Mouse (Mus musculus) neural tube, embryonic 10.5 days (tissue): ENCODE results near the gene Il2rb.

Experiments used
- DNase-seq: peaks from one replicate; pipeline ENCODE4 v3.0.0-alpha.2; 2017; ENCODE audit warnings: low spot score; ENCODE audit errors: extremely low spot score

The Il2rb gene

GRCm38 (mm10) chr15:78481448-78482000 is 13.5 kb downstream of the Il2rb start:
- no peak for DNase-seq

GRCm38 (mm10) chr15:78480991-78481390 is 14.1 kb downstream of the Il2rb start:
- no peak for DNase-seq

GRCm38 (mm10) chr15:78480111-78480510 is 15.0 kb downstream of the Il2rb start:
- no peak for DNase-seq

GRCm38 (mm10) chr15:78479470-78479869 is 15.6 kb downstream of the Il2rb start:
- no peak for DNase-seq

DNA sequence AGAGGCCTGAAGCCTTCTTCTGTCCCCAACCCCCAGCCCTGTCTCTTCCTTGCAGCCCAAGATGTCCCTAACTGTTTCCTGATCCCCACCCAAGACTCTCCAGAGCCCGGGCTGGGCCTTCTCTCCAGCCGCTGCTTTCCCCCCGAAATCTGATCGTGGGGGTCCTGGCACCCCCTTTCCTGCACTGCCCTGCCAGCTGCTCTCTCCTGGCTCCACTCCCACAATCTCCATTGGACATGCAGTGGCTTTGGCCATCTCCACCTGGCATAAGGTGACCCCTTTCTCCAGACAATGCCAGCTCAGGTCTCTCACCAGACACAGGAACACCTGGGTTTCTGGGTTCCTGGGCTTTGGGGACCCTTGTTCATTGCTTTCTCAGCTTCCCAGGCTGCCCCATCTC is 17.0 kb downstream of the Il2rb start:
- no peak for DNase-seq

DNA sequence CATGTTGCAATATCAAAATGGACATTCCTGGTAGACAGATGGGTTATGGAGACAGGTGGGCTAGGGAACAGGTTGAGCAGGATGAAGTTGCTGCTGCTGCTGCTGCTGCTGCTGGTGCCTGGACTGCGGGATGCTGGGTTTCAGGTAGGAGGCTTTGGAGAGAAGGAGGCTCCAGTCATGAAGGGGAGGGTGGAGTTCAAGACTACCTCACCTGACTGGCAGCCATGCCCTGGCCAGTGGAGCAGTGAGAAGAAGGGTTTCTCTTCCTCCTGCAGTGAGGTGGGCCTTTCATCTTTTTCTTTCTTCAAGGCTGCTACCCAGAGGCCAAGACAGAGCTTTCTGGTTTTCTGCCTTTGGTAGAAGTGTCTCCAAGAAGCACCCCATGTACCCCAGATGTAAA is 18.2 kb downstream of the Il2rb start:
- no peak for DNase-seq

DNA sequence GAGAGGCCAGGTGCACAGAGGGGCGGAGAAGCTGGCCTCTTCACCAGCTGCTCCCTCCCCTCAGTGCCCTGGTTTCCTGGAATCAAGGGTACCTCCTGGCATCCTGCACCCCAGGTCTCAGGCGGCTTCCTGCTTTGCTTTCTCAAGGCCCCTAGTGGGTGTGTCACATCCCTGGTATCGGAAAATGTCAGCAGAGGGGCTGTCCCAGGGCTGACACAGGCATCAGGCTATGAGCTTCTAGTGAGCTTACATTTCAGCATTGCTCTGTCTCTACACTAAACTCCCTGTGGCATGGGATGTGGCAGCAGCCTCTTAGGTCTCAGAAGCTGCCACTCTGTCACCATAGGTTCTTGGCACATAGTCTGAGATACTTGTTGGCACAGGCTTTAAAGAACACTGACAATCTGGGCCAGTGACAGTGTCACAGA is 19.5 kb downstream of the Il2rb start:
- DNase-seq: no peak

DNA sequence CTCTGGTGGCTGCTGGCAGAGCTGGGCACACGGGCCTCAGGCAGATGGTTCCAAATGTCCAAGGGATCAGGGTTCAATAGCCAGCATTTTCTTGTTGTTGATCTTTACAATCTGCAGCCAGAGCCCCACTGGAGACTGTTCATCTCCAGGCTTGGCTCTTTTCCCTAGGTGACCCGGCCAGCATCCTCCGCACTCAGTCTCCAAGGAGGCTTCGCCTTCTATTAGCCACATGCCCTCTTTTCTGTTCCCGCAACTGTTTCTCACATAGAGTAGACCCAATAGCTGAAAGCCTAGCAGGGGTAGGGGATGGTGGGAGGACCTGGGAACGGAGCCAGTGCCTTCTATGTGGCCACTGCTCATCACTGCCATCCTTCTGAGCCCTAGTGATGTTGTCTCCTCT is 21.6 kb downstream of the Il2rb start:
- no peak for DNase-seq

DNA sequence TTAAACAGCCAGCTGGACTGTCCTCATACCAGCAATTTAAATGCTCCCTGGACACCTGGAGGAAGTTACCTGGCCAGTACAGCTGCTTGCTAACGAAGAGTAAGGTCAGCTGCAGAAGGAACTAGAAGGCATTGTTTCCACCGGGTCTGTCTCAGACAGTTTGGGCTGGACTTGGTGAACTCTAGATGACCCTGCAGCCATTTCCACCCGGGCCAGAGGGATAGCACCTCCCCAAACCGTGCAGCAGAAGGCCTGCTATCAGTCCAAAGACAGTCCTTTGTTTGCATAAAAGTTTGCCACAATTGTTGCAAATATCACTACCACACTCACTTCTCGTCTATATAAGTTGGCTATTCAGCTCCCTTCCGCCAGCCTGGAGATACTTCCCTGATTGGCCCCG is 23.2 kb downstream of the Il2rb start:
- DNase-seq: no peak

DNA sequence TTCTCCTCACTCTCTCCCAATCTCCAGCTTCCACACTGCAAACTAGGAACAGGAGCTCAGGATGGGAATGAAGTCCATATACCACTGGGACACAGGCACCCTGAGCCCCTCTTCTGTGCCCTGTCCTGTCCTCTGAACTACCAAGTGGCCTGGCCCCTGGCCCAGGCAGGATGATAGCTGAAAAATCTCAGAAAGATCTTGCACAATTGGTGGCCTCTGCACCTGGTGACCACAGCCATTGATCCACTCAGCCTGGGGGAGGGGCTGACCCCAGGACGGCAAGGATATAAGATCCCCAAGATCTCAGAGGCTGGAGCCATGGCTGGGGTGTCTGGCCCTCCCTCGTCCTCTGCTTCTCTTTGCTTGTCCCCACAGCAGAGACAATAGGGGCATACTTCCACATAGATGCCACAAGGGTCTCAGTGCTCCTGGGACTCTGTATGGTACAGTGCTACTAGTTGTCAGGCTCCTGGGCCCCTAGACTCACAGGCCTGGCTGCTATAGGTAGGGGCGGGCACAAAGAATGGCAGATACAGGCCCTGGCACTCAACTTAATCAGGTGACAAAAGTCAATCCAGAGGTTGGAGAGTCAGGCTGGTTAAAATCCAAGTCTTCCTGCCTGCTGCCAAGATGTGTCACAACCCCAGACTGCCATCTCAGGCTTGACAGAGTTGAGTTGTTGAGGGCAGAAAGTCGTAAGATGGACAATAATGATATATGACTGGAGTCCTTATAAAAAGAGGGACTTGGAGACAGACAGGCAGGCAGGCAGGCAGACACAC is 24.4 kb downstream of the Il2rb start:
- DNase-seq: no peak

- no peak for DNase-seq
Measured at GRCm38 (mm10) chr15:78468379-78468937, 26.6 kb downstream of the Il2rb start, which contains the start of gene Tmprss6. Gene Tmprss6, minus strand, starts transcription at chr15:78468634.

GRCm38 (mm10) chr15:78467570-78467969 is 27.5 kb downstream of the Il2rb start:
- no peak for DNase-seq

DNA sequence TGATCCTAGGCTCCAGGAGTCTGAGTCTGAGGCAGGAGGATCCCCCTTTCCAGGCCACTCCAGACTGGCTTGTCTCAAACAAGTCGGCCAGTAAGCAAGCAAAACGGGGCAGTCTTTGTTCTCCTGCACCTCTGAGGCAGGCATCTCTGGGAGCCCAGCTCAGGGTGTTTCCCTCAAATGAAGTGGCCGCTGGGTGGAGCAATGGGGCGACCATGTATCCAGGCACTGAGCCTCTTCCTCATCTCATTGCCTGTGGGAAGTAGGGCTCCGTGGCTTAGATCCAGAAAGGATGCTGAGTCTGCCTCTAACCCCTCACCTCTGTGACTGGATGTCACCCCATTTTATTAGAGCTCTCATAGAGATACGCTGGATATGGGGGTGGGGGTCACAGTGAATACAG is 28.3 kb downstream of the Il2rb start:
- DNase-seq: no peak

- no peak for DNase-seq
Measured at GRCm38 (mm10) chr15:78462981-78463380, 32.1 kb downstream of the Il2rb start.

- DNase-seq: no peak
Measured at GRCm38 (mm10) chr15:78457193-78457592, 37.9 kb downstream of the Il2rb start.

DNA sequence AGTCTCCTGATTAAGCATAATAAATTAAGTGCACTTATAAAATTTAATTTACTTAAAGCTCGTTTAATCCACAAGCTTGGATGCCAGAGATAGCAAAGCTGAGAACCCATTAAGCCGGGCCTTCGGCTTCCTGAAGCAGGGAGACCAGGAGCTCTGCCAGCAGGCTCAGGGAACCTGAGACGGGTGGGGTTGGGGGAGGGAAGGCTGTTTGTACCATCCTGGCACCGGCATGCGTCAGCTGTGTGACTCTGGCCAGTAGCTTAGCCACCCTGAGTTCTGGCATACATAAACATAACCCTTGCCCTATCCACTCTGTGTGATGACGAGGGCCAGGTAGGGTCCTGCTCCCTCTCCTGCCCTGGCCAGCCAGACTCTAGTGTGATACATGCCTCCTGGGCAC is 39.0 kb downstream of the Il2rb start:
- DNase-seq: no peak

DNA sequence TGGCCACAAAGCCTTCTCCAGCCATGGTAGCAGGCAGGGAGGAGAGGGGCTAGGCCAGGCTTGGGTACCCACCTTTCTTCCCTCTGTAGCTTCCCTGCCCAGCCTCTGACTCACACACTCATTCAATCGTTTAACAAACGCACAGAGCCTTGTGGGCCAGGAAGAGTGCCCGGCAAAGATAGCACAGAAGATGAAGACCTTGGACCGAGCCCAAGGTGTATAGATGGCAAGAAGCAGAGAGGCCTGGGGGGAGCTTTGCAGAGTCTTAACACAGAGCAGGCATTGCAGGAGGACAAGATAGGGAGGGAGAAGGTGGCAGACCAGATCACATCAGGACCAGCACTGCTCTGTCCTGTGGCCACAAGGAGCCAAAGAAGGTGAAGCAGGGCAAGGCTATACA is 39.9 kb downstream of the Il2rb start:
- DNase-seq: no peak

- no peak for DNase-seq
Measured at GRCm38 (mm10) chr15:78452929-78453328, 42.1 kb downstream of the Il2rb start.

- DNase-seq: no peak
Measured at GRCm38 (mm10) chr15:78451201-78451600, 43.9 kb downstream of the Il2rb start.

- DNase-seq: no peak
Measured at GRCm38 (mm10) chr15:78450419-78450768, 44.7 kb downstream of the Il2rb start.

DNA sequence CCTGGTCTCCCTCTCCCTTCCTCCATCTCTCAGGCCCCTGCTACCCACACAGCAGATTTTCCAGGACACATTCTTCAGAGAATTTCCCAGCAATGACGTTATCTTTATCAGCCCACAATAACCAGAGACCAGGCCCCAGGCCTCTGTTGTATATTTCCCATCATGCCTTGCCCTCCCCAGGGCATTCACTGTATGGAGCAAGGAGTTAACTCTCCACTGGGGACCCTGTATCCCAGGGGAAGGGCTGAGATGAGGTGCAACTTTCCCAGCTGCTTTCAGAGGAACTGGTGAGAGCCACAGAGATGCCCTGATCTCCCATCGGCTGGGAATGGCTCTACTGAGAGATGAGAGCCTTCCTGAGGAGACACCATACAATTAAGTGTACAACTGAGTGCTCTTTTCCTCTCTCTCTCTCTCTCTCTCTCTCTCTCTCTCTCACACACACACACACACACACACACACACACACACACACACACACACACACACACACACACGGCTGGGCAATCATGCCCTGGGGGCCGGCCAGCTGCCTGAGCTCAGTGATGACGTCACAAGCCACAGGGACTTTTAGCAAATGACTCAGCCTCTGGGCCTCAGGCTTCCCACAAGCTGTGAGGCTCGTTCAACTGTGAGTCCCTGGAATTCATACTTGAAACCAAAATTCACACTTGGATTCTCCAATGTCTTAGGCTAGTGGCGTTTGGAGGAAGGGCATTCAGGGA is 45.2 kb downstream of the Il2rb start:
- no peak for DNase-seq

DNA sequence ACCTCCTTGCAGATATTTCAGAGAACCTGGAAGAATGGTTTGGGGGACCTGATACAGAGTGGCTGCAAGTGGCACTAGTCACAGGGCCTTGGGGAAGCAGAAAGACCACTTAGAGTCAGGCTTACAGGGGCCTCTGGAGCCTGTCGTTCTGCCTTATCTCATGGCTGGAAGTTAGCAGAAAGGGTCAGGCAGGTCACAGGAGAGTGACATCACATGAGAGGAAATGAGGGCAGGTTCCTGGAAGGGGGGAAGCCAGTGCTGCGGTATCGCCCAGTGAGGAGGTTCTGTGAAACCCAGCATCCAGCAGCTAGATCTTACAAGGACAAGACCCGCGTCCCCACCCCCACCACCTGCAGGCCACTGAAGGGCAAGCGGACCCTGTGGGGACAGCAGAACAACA is 45.9 kb downstream of the Il2rb start:
- no peak for DNase-seq
